Mouse (Mus musculus): Measurements from ENCODE around the gene Ppp1r11. TPM values are rescaled to one million over a fixed set of nuclear protein-coding genes. Genes with fewer than 3 reads are reported as not detected.
"Not testable (repeated sequence)": the region's sequence is repeated elsewhere in the genome, so short reads cannot be mapped to it uniquely, and the experiment has no call there.

The Ppp1r11 gene
- 10 to 100 TPM; 63.6 to 65.1 TPM for total RNA-seq (2021)
- long read RNA-seq, experiment 1, transcript Ppp1r11-201 (3 exons, 1,599 nt): major isoform, 50 of 51 reads
- long read RNA-seq, experiment 1, partial matches to known transcripts: 1 of 51 reads
- long read RNA-seq, experiment 1, other reads (novel, unspliced or antisense): 0 of 51 reads
- long read RNA-seq, experiment 2, transcript Ppp1r11-201 (3 exons, 1,599 nt): major isoform, 47 of 47 reads
- long read RNA-seq, experiment 2, partial matches to known transcripts: 0 of 47 reads
- long read RNA-seq, experiment 2, other reads (novel, unspliced or antisense): 0 of 47 reads

DNA sequence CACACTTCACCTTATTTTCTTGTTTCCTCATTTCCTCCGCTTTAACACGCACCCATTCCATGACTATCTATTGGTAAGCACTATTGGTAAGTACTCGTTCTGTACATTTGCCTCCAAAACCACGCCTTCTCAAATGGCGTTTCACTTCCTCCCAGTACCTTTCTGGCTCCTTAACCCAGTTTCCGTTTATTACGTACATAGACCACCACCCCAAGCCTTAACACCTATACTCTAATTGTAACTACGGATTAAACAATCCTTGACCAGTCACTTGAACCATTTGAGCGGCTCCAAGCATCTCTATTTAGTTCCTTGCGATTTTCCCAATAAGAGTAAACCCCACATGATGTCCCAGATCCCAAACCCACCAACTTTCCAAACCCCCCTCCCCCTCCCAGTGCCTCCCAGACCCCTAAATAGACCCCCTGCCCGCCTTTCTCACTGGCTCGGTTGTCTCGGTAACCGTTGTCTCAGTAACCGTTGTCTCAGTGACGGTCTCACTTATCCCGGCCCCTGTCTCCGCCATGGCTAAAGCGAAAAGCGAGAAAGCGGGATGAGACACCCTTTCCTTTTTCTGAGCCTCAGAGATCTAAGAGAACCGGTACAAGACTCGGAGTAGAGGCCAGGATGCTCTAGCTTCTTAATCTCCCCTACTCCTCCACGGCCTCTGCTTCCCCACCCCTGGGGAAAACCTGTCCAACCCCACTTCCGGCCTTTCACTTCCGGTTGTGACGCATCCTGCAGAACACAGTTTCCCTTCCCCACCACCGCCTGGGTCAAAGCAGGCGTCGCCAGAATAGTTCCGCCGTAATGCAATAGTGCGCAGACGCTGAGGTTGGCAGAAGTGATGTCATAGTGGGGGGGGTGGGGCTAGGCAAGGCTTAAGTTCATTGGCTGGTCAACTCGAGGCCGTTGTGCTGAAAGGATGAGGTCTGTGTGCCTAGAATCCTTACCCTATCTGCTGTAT, at the start of gene Ppp1r11:
Gene Ppp1r11, minus strand, starts transcription at position 761 of the 967 bp plus-strand sequence.
- peak; percentile 72 to 91 for DNase-seq (ENCODE audit: low spot score in 2 of 2)

DNA sequence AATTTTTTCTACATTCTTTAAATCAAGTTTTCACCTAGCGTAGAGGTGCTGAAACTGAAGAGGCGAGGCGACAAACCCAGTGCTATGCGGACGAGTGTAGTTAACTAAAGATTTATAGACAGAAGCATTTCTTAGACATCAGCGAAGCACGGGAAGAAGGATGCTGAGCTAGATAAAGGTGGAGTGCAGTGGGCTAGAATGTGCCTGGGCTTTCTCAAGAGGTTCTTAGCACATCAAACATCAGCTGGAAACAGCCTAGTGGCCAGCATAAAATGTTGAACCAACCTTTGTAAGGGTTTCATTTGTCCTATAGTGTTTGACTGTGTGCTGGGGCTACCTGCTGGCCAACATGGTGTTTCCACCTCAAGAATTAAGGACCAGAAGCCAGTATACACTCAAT, 49.3 kb upstream of the Ppp1r11 start, which contains the start of gene Zfp57:
Gene Zfp57, plus strand, starts transcription at position 301 of the 400 bp plus-strand sequence.
- DNase-seq (ENCODE audit: low spot score in 2 of 2): no peak

DNA sequence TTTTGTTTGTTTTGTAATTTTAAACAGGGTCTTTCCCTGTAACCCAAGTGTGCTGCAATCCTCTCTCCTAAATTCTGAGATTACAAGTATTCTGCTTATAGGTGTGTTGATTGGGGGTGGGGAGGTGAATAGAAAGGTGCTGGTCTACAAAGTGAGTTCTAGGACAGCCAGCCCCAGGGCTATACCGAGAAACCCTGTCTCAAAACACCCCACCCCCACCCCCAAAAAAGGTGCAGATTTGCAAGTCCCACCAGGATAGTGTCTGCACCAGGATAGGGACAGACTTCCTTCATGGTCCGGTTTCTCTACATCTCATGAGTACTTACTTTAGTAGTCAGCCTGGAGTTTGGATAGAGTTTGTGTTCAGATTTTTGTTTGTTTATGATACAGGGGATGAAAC, 46.9 kb upstream of the Ppp1r11 start:
- DNase-seq (ENCODE audit: low spot score in 2 of 2): no peak

DNA sequence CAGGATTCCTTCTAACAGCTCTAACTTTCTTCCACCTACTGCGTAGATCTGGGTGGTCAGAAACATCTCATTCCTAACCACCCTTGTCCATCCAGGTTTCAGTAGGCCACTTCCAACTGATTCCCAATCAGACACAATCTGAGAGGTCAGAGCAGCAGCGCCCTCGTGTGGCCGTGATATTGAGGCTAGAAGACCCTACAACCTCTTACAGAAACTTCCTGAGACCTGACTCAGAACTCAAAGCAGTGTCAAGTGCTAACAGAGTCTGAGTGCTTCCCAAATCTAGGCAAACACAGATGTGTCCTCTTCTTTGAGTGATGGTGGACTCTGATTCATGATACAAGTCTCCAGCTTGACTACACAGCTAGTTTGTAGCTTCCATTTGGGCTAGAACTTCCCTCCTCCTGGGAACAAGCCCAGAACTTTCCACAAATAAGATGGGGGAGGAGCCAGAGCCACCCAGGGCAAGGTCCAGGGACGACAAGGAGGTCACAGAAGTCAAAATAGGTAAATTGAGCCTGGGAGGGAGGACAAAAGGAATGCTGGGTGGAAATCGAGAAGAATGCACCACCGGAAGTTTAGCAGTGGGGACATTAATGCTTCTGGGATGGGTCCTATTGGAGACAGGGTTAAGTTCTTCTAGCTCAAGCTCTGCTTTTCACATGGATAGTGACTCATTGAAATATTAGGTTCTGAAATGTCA, 45.6 kb upstream of the Ppp1r11 start:
- peak; percentile 57 to 63 for DNase-seq (ENCODE audit: low spot score in 2 of 2)

DNA sequence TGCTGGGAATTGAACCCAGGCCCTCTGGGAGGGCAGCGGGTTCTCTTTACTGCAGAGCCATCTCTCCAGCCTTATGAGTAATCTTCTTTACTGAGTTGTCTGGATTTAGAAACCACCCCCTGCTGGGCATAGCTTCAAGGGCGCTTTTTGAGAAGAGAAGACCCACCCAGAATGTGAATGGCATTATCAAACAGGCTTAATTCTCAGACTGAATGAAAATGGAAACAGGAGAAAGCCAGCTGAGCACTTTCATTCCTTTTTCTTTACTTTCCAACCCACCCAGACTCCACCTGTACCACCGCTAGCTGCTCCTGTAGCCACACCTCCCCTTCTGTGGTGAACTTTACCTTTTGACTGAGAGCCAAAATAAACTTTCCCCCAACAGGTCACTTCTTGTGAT, 43.9 kb upstream of the Ppp1r11 start:
- no peak for DNase-seq (ENCODE audit: low spot score in 2 of 2)

DNA sequence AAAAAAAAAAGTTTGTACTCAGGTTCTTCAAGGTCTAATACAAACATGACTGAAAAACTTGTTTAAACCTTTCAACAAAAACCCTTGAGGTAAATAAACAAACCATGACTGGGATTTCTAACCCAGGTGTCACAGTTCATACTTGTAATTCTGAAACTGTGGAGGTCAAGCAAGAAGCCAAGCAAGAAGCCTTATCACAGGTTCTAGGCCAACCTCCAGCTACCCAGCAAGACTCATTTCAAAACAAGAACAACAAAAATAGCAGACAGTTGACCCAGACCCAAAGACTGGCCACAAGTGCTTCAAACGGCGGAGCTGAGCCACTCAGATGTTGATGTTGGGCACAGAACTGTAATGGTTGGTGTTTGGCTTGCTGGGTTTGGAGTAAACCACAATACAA, 43.0 kb upstream of the Ppp1r11 start:
- DNase-seq (ENCODE audit: low spot score in 2 of 2): no peak

DNA sequence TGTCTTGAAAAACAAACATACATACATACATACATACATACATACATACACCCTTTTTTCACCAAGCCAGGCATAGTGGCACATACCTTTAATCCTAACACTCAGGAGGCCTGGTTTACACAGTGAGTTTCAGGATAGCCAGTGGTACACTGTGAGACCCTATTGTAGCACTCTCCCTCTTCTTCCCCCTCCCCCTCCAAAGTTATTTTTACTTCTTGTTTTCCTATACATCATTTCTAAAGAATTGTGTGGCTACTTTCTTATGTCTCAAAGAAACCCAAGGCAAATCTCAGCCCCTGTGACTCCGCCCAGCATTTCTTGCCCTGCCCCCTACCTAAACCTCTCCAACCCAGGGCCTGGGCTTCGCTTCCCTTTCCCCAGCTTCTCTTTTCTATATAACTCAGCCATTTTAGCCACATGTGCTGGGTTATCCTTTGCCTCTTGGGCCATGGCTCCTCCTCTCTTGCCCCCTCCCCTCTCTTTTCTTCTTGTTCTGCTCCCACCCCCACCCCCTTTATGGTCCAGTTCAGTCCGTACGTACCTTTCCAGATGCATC, 42.3 kb upstream of the Ppp1r11 start:
- DNase-seq (ENCODE audit: low spot score in 2 of 2): no peak

DNA sequence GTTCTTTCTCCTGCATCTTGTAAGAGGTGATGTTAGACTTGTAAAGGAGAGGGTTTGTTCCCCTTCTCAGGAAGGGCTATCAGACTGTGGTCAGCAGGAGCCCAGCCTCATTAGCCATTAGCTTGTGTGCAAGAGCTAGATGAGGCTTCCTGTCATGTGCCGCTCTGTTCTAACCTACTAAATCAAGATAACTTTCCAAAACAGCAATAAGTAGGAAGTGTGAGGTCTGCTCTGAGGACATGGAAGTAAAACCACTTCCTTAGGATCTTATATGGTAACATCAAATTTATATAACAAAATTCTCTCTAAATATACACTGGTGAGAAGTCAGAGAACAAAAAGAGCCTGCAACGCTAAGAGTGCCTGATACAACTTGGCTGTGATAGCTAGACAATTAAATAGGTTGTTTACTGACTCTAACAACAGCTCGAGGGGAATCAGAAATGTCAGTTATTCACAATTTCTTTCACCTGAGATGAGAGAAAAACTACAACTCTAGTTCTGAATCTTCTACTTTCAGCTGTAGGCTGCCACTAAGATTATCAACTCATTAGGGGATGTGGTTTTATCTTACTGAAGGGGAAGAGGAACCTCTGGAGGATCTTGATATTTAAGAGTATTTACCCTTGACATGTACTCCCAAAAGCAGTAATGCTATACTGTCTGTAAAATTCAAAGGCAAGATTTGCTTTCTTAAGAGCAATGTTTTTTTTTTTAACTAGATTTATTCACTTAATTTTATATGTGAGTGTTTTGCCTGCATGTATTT, 41.0 kb upstream of the Ppp1r11 start:
- no peak for DNase-seq (ENCODE audit: low spot score in 2 of 2)

DNA sequence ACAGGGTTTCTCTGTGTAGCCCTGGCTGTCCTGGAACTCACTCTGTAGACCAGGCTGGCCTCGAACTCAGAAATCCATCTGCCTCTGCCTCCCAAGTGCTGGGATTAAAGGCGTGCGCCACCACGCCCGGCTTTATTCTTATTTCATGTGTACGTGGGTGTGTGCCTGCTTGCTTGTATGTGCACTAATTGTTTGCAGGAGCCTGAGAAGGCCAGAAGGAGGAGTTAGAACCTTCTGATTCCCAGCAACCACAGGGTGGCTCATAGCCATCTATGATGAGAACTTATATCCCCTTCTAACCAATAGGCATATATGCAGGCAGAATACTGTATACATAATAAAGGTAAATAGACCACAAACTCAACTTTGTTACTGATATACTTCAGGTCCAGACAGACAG, 39.1 kb upstream of the Ppp1r11 start:
- not testable (repeated sequence) for DNase-seq (ENCODE audit: low spot score in 2 of 2)

DNA sequence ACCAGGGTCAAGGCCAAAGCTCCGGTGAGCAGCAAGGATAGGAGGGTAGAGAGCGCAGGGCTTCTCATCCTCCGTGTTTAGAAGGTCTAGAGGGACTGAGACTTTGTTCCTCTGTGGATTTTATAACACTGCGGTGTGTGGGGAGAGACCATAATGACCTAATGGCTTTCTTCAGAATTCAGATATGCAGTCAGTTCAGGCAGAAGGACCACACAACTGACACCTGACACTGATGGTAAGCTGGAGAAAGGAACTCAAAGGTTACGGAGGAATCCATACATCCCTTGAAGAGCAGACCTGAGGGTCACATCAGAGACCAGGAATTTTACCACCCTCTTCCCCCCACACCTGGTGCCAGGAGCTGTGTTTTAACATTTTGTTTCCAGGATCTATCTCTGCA, 37.9 kb upstream of the Ppp1r11 start, which contains the start of gene H2-M5:
Gene H2-M5, minus strand, starts transcription at position 101 of the 400 bp plus-strand sequence.
- DNase-seq (ENCODE audit: low spot score in 2 of 2): no peak

DNA sequence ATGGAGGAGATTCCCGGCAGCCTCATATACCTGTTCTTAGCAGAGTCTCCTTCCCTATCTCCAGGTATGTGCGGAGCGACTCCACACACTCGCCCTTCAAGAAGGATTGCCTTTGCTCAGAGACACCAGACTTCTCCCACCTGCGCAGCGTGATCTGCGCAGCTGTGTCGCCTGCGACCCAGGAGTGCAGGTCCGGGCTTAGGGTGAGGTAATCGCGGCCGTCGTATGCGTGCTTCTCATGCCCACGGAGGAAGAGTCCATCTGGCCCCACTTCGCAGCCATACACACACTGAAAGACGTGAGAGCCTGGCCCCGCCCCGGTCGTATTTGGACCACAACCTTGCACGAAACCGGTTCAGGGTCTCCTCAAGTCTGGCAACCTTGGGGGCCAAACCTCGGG, 36.9 kb upstream of the Ppp1r11 start:
- no peak for DNase-seq (ENCODE audit: low spot score in 2 of 2)

DNA sequence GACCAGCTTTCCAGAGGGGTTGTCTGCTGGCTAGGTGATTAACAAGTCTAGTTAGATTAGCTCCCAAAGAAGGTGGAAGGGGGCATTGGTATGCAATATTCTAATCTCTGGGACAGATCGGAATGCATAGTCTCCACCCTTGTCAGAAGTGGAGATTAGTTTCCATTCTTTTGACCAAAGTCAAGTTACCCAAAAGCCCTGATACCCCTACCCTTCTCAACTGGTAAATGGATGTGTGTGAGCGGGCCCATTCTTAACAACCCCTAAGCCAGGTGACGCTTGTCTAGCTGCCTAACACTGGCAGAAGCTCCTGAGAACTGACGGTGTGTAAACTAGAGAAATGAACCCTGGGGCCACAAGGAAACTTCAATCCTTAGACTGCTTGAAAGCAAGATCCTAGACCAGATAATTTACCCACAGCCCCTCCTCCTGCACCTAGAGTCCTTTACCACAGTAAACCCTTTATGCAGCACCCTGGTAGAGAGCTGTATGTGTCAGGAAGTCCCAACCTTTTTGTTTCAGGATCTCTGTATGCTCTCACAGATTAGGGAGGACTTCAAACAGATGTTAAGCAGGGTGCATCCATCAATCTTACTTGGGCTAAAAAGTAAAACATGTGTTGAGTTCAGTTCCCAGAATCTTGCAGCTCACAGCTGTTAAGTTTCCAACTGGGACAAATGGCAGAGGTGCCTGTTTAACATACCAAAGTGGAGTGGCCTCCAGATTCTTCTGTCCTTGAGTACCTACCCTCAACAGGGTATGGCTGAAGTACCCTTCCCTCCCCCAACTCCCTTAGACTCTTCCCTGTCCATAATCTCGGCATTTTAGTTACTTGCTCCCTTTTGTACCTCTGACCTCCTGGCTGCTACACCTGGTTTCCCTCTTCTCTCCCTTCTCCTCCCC, 31.0 kb upstream of the Ppp1r11 start:
- DNase-seq (ENCODE audit: low spot score in 2 of 2): no peak

DNA sequence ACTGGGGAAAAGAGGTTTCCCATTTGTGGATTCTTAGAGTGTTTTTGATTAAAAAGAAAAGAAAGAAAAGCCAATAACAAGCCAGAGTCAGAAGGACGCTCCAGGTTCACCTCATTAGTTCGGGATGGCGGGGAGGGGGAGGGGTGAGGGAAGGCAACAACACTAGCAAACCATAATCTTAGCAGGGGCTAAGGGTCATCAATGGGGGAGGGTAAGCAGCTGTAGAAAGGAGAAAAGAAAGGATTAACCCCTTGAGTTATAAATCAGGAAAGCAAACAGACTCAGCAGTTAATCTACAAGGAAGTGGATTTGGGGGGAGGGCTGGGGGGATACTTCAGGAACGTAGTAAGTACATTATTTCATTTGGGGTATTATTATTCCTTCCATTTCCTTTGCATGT, 30.3 kb upstream of the Ppp1r11 start:
- DNase-seq (ENCODE audit: low spot score in 2 of 2): no peak

DNA sequence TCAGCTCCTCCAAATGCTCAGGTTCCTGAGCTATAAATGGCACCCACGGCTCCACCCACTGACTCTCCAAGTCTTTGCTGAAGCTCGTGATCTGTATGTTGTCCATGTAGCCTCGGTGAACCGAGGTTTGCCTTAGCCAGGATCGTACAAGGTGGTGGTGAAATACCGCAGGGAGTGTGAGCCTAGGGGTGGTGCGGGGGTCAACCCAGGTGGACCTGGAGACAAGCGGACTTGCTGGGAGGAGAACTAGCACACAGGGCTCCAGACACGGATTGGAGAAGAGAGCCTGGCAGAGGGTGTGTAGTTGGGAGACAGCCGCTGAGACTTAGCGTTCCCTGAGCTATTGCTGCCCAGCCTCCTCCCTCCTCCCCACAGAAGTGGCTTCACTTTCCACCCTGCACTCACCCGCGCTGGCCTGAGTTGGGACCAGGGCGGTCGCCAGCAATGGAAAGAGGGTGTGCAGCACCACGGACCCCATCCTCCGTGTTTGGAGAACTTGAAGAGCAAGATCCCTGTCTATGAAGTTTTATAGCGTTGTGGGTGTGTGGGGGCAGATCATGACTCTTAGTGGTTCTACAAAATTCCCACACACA, 29.8 kb upstream of the Ppp1r11 start, which contains the start of gene 2410137M14Rik:
Gene 2410137M14Rik, minus strand, starts transcription at position 17 of the 593 bp plus-strand sequence.
- no peak for DNase-seq (ENCODE audit: low spot score in 2 of 2)

DNA sequence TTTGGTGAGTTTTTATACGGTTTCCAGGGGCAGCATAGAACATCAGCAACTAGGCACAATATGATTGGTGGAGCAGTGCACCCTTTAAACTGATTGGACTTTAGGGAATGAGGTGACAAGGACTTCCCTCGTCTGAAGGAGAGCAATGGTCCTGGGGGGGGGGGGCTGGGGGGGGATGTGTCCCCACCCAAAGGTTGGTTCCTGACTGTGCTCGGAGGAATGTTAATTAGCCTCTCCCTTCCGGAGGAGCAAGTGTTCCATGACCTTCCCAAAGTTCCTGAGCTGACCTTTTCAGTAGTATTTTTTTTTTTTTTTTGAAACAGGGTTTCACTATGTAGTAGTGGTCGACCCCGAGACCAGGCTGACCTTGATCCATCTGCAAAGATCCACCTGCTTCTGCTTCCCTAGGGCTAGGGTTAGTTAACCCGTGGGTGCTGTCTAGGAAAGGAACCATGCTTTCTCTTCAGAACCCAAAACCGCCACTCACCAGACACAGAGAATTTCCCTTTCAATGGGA, 21.8 kb upstream of the Ppp1r11 start:
- no peak for DNase-seq (ENCODE audit: low spot score in 2 of 2)

DNA sequence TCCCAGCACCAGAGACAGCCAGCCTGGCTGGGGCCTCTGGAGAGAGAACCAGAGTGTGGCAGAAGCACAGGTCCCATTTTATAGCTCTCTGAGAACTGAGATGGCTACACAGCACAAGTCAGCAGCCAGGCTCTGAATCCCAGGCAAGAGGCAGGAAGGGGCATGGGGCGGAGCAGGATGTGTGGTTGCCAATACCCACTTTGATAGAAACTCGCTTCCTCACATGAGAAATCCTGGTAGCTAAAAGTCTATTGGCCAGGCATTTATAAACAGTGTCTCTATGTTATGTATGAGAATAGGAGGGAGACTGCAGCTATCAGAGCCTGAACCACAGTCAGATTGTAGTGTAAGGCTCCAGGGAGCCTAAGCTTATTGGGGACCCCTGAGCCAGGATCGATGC, 21.2 kb upstream of the Ppp1r11 start:
- no peak for DNase-seq (ENCODE audit: low spot score in 2 of 2)

DNA sequence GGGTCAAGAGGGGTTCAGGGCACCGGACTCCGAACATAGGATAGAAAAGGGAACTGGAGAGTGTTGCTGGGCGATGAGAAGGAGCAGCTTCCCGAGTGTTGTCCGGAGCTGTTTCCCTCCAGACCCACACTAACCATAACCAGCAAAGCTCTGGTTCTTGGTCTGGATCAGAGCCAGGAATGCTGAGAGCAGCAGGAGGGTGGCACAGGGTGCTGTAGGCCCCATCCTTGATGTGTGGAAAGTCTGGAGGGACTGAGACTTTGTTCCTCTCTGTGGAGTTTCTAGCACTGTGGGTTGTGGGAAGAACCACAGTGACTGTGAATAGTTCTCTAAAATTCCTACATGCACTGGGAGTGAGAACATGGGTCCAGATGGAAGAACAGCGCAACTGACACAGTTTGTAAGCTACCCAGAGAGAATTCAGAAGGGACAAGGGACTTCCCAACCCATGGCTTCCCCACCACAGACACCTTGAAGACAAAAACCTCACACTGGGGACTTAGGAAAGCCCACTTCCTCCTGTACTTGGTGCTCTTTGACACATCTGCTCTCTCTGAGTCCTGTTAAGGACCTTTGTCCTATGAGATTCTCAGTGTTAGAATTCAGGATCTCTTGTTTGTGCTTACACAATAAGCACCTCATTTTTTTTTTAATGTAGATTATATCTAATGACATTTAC, 19.8 kb upstream of the Ppp1r11 start:
- DNase-seq (ENCODE audit: low spot score in 2 of 2): no peak

DNA sequence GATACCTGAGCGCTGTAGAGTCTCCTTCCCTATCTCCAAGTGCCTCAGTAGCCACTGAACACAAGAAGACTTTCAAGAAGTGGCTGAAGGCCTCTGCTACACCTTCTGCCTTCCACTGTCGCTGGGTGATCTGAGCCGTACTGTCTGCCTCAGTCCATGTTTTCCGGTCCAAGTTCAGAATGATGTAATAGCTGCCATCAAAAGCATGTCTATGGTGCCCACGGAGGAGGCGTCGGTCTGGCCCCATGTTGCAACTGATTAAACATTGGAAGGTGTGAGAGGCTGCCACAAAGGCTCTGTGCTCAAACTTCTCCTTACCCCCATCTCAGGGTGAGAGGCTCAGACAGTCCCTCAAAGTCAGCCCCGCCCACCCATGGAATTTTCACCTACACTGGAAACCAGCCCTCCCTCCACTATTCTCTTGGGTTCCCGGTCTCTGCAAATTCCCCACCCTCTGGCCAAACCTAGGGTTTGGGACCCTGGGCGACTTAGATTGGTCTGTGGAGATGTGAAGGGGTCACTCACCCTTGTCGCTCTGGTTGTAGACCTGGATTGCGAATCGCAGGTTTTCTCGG, 18.9 kb upstream of the Ppp1r11 start:
- no peak for DNase-seq (ENCODE audit: low spot score in 2 of 2)

Measured in adrenal gland, postnatal 4 days (tissue).